Mouse (Mus musculus) right cerebral cortex, adult 2 months (tissue): ENCODE data around the gene Otogl.
A peak's percentile ranks its signal among the peaks of the same experiment; 100 is the strongest.

Experiments
- DNase-seq, 2 experiments: peaks; one replicate each; pipeline ENCODE4 v3.0.0; 2021 to 2022; ENCODE audit warnings: low spot score in 2 of 2

The Otogl gene

DNA sequence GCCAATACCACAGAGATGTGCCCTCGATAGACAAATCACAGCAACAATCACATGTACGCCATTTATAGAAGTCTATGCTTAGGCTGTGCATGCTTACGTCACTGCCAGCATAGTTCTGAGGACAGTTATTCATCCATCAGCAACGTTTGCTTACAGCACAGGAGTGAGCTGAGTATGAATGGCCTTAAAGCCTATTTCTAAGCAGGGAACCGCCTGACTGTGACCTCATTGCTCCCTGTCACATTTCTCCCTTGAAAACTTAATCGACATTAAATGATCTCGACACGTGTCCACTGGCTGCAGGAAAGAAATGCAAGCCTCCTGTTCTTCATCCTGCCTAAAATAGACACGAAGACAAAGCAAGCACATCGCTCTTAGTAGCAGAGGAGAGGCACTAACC, 5.5 kb downstream of the Otogl start:
- no peak for DNase-seq

DNA sequence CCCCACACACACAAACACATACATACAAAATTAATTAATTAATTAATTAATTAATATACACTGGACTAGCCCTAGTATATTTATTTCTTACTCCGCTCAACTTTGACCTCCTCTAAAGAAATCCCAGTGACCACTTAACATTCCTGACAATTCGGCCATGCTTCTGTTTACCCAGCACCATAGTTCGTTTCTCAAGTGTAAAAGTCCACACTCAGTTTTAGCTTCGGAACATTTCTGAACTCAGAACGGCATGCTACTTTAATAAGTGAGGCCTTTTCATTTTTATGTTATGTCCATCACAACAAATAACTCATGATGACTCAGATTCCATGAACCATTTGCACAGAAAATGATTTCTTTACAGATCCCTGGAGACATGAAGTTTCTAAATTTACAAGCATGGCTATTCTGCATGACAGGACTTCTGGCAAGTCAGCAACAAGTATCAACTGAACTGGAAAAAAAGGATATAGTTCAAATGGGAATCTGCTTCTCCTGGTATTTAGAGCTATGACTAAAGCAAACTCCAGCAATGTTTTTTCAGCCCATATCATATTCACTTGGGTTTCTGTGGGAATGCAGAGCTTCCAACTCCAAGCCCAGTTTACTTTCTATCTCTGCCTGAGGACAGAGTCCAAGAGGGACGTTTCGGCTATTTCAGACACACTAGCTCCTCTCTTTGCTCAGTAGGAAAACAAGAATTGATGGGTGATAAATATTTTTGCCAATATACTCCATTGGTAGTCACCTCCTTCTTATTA, 6.5 kb downstream of the Otogl start:
- DNase-seq: no peak

DNA sequence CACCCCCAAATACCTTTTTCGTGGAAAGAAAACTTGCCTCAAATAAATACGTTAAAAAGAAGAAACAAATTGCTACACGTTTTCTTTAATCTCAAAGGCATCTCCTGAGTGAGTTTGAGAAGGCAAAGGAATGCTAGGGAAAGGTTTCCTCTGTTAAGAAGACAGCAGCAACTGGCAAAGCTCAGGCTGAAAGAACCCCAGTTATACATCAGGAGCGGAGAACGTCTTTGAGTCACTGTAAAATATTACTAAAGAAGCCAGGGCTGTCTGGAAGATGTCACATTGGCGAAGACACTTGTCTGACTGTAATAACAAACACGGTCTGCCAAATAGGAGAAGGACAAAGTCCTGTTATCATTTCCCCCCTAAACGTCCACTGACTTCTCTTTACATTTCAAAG, 10.0 kb downstream of the Otogl start:
- DNase-seq: no peak

DNA sequence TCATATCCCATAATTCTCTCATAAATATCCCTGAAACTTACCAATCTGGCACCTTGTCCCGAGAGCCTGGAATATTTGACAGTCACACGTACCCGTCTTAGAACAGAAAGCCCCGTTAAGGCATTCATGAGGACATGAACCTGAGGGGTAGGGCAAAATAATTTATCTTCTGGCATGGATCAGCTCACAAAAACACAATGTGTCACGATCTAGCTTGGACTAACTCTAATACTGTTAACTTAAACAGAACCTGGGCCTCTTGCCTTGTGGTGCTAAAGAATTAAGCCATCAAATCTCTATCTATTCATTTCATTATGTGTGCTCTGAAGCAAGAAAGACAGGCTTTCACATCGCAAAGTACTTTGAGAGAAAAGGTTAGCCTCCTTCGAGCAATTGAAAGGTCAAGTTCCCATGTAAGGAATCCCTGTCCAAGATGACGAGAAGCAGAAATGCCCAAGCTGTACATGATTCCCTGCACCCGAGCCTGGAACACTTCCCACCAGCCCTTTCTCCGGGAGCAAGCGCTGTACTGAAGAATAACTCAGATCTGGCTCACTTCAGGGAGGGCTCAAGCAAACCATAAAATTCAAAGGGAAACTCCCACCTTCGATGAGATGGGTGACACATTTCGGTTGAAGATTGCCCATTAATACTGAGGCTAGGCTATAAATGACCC, 10.6 kb downstream of the Otogl start:
- no peak for DNase-seq

- no peak for DNase-seq
Measured at GRCm38 (mm10) chr10:107899946-107900345, 12.0 kb downstream of the Otogl start.

DNA sequence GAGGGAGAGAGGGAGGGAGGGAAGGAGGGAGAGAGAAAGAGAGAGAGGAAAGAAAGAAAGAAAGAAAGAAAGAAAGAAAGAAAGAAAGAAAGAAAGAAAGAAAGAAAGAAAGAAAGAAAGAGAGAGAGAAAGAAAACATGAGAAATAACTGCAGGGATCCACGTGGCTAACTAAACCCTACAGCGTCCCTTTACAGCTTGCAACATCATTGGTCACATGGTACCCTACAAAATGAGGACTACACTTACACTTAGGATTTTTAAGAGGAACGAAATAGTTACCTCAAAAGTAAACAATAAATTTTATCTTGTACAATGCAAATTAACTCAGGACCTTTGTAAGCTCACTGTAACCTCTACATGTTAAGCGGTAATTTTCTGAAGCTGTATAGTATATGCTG, 15.8 kb downstream of the Otogl start:
- DNase-seq: no peak

- no peak for DNase-seq
Measured at GRCm38 (mm10) chr10:107894663-107895581, 17.0 kb downstream of the Otogl start.

- DNase-seq: no peak
Measured at GRCm38 (mm10) chr10:107890400-107890799, 21.5 kb downstream of the Otogl start.

GRCm38 (mm10) chr10:107872542-107872941, 39.4 kb downstream of the Otogl start:
- no peak for DNase-seq

- DNase-seq: no peak
Measured at GRCm38 (mm10) chr10:107872109-107872508, 39.8 kb downstream of the Otogl start.

DNA sequence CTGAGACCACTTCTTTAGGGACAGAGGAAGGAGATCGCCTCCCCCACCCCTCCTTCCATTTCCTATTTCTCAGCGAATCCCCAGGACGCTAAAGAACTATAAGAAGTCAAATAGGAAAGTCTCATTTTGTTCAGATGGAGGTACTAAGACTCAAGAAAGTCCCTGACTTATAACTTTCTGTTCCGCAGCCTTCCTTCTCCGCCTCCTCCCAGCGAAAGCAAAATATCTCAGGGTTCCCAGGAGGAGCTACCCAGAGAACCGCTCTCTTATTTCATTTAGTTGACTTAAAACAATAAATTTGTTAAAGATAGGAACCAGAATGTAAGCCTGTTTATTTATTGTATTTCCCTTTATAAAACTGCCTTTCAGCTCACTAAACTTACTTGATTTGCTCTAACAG, 41.4 kb downstream of the Otogl start:
- DNase-seq: no peak

GRCm38 (mm10) chr10:107868904-107869303, 43.0 kb downstream of the Otogl start:
- DNase-seq: no peak

GRCm38 (mm10) chr10:107867414-107867813, 44.5 kb downstream of the Otogl start:
- no peak for DNase-seq

GRCm38 (mm10) chr10:107860235-107860917, 51.6 kb downstream of the Otogl start:
- DNase-seq: no peak

- no peak for DNase-seq
Measured at GRCm38 (mm10) chr10:107859220-107859619, 52.7 kb downstream of the Otogl start.

GRCm38 (mm10) chr10:107858684-107859083, 53.2 kb downstream of the Otogl start:
- DNase-seq: peak; percentile 44 to 66

DNA sequence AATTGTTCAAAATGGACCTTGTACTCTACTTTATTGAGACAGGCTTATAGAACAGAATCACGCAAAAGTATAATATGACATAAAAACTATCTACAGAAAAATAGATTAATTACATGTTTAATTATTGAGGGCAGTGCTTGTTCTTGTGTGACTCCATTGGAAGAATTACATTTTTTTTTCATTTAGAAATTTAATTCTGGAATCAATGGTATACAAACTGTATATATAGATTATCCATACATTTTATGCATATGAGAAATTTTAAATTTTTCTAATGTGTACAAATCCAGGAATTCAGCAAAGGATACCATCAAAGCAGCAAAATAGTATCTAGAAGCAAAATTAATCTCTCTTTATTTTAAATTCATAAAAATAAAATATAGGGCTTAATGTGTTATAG, 67.0 kb downstream of the Otogl start:
- no peak for DNase-seq

DNA sequence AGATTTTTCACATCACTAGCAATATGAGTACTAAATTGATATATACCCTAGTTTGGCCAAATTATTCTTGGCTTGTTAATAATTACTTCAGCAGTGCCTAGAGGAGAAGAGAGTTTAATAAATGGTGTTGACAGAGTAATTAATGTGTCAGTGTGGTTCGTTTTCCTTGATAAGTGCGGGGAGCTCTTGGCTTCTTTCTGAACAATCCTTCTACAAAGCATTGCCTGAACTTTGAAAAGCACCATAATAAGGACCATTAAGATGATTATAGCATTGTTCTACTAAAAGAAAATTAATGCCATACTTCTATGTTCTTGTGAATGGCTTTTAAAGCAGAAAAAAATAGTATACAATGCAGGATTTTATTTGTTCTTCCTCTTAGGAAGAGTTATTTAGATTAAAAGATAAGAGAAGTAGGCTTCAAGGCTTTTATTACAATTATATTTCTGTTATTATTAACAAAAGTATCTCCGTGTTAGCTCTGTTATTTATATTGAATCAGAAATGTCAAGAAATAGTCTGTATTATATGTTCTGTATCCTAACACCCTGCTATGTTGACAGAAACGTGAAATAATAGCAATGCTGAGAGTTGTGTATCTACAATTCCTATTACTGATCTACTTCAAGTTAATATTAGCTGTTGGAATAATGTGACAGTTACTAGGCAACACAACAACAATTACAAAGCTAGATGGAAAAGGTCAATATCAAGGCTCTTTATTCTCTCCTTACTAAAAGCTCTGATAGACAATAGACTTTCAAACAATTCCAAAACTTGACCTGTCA, 77.3 kb downstream of the Otogl start:
- no peak for DNase-seq

DNA sequence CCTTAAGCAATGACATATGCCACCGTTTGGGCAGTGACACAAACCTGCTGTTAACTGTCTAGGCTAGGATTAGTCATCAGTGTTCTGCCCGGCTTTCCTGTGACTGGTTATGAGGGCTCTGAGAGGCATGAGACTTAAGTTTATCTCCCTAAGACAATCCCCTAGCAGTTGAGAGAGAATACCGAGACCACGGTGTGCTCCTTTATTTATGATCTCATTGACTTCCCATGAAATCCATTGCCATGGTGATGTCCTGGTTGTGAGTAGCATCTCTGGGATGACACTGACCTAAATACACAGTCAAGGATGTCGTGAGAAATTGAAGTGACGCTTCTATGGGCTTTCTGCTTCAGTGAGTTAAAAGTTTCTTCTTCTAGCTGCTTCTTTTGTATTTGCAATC, 82.8 kb downstream of the Otogl start:
- DNase-seq: no peak

DNA sequence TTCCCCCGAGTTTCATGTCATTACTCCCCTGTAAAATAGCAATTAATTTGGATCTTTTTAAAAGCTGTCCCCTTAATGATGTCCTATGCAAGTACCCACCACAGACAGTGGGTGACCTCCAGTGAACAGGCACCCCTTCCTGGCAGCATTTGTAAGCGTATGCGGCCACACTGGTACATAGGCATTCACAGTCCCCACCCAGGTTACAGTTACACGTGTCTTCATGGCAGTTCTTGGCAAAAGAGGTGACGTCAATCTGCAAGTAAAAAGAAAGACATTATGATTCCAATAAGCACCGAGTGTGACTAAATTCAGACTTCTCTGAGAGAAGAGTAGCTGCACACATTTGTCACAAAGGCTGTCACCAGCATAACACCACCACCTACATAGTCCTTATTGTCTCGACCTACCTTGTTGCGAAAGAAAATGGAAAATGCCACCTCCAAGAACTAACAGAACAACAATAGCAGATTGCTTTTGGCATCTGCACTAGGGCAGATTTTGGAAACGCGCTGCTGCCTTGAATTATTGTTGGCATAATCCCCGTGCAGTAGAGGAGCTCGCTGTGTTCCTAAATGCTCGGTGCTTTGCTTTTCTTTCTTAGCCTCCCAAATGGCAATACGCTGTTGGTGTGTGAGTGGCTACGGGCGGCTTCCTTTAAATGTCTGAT, 98.0 kb downstream of the Otogl start:
- peak; percentile 5 to 13 for DNase-seq
